Mouse (Mus musculus): ENCODE measurements around the gene Nek10.
"Not testable (repeated sequence)": the region's sequence is repeated elsewhere in the genome, so short reads cannot be mapped to it uniquely, and the experiment has no call there.

Nek10 gene

DNA sequence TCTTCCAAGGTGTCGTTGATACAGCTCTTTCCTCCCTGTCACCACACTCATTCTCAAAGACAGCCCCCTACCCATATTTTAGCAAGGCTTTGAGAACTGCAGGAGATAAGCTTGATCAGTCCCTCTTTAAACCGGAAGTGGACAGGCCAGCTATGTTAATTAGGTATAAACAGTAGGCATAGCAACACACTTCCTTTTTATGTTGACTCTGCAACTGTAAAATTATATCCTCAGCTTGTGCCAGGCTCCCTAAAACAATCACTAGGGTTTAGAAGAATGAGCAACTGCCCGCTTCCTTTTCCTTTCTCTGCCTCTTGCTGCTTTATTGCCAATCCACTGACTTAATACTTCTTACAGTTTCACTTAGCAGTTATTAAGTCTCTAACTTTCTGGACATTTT, 67.2 kb downstream of the Nek10 start:
- peak; percentile 10 for DNase-seq (ENCODE audit: low spot score)

DNA sequence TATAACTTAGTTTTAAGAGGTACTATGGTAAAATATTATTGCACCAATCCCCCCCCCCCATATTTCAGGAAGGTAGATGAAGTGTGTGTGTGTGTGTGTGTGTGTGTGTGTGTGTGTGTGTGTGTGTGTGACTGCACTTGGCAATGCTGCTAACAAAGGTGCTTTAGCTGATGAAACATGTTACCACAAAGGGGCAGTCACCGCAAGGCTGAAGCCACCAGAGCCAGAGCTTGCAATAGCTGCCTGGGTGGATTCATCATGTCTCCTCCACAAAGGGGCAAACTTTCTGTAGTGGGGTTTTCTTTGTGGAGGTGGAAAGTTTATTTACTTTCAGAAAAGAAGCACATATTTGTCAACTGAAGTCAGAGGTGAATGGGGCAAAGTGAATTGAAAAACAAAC, 67.9 kb downstream of the Nek10 start:
- DNase-seq (ENCODE audit: low spot score): no peak

- DNase-seq (ENCODE audit: low spot score): no peak
These were observed 68.5 kb downstream of the Nek10 start for GRCm38 (mm10) chr14:14871700-14872099.

GRCm38 (mm10) chr14:14893932-14894652, 90.9 kb downstream of the Nek10 start:
- DNase-seq (ENCODE audit: low spot score): no peak

DNA sequence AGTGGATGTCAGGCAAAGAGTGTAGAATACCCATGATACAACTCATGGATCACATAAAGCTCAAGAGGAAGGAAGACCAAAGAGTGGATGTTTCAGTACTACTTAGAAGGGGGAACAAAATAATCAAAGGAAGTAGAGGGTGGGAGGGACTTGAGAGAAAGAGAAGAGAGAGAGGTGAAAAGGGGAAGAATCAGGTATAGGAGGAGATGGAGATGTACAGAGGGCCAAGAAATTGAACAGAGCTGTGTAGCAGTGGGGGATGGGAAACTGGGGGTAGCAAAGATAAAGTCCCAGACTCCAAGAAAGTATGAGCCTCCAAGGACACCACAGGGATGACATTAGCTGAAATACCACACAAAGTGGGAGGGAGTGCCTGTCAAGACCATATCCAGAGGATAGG, 91.6 kb downstream of the Nek10 start:
- no peak for DNase-seq (ENCODE audit: low spot score)

GRCm38 (mm10) chr14:14895363-14895762, 92.1 kb downstream of the Nek10 start:
- DNase-seq (ENCODE audit: low spot score): no peak

DNA sequence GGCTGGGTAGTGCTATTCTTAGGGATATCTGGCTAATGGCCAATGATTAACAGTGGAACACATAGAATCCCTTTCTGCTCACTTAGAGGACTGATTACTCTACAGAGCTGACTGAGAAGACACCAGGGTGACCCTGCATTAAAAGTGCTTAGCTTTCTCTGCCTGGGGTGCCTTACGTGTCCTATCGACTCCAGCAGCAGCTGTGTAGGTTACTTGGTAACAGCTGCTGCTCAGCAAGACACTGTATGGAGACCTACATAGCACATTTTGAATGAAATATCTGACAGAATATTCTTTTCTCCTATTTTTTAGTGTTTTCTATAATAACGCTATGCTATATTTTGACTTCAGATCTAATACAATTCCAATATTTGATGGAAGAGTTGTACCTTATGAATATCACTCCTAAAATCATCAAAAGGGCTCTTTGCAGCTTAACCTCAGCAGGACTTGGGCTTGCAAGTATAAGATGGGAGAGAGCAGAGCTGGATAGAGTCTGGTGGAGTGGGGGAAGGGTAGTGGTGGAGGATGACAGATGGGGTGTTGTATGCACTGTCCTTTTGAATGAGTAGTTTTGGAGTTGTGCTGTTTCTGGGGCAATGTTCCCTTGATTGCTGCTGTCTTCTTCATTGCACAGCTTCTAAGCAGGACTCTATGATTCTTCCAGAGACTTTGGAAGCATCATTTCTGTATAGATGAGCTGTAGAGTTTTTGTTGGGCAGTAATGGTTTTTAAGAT, 93.4 kb downstream of the Nek10 start:
- no peak for DNase-seq (ENCODE audit: low spot score)

GRCm38 (mm10) chr14:14904750-14905529, 101.7 kb downstream of the Nek10 start:
- peak; percentile 74 for DNase-seq (ENCODE audit: low spot score)

DNA sequence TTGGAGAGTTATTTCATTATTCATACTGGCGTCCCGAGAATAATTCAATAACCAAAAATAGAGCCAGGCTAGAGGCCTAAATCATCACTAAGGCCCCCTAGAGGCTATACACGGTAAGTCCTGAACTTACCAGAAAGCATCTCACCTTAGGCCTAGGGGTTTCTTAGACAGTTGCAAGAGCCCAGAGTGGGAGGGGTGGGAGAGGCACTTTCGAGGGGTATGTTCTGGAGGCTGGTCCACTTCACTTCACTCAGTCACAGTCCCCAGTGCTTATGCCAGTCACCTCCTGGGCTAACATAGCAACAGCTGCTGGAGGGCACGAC, 102.3 kb downstream of the Nek10 start:
- no peak for DNase-seq (ENCODE audit: low spot score)

- DNase-seq (ENCODE audit: low spot score): no peak
These were observed 122.4 kb downstream of the Nek10 start for GRCm38 (mm10) chr14:14925615-14926014.

GRCm38 (mm10) chr14:14927559-14927958, 124.3 kb downstream of the Nek10 start:
- DNase-seq (ENCODE audit: low spot score): no peak

DNA sequence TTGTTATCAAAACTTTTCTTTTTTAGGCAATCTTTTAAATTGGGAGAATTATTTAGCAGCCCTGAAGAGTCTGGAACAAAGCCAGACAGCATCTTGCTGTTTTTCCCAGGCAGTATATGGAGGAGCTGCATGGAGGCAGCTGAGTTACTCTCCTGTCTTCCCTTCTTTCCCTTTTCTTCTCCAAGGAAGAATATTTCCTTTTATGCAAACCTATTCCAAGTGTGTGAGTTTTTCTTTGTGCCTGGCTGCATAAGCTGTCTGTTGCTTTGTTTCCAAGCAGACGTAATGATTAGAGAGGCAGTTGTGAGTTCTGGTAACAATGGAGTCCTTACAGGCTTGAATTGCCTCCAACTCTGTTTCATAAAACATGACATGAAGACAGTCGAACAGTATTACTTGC, 131.8 kb downstream of the Nek10 start:
- DNase-seq (ENCODE audit: low spot score): no peak

GRCm38 (mm10) chr14:14945930-14946329, 142.7 kb downstream of the Nek10 start:
- no peak for DNase-seq (ENCODE audit: low spot score)

GRCm38 (mm10) chr14:14949023-14949422, 145.8 kb downstream of the Nek10 start:
- DNase-seq (ENCODE audit: low spot score): no peak

GRCm38 (mm10) chr14:14951808-14952207, 148.6 kb downstream of the Nek10 start:
- DNase-seq (ENCODE audit: low spot score): no peak

GRCm38 (mm10) chr14:14959780-14960440, 156.7 kb downstream of the Nek10 start:
- DNase-seq (ENCODE audit: low spot score): no peak

DNA sequence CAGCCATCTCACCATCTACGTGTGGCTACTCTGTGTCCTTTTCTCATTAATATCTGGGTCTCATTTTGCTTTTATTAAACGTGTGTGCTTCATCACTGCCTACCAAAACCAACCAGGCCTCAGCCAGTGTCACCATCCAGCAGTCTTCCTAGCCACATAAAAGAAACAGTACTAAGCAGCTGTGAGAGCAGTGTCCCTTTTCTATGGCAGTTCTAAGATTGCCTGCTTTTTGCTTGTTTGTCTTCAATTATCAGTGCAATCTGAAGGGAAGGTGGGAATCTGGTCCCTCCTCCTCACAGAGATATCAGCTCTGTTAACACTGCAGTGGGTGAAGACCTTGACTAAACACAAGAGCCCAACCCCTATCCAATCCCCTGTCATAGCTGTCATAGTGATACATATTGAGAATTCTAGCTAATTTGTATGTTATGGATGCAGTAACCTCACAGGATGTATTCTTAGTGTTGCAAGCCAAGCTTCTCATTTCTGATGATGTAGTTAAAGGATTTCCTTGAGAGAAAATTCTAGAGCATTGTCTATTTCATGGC, 157.3 kb downstream of the Nek10 start:
- no peak for DNase-seq (ENCODE audit: low spot score)

GRCm38 (mm10) chr14:14970633-14971032, 167.4 kb downstream of the Nek10 start:
- no peak for DNase-seq (ENCODE audit: low spot score)

- no peak for DNase-seq (ENCODE audit: low spot score)
These were observed 167.8 kb downstream of the Nek10 start for GRCm38 (mm10) chr14:14971056-14971455.

- DNase-seq (ENCODE audit: low spot score): no peak
These were observed 170.9 kb downstream of the Nek10 start for GRCm38 (mm10) chr14:14974156-14974555.

- DNase-seq (ENCODE audit: low spot score): not testable (repeated sequence)
These were observed 180.9 kb downstream of the Nek10 start for GRCm38 (mm10) chr14:14984106-14984505.
